Mouse (Mus musculus) lung, adult 2 months (tissue): ENCODE results near the gene Gfod1. TPM values are rescaled to one million over a fixed set of nuclear protein-coding genes. Genes with fewer than 3 reads are reported as not detected.

ENCODE experiments used
- DNase-seq: peaks from one replicate; pipeline ENCODE4 v3.0.0; 2022
- H3K4me1 ChIP-seq: fragments of 200-500 bp; 2 replicates; pipeline ENCODE4 v1.6.1; 2011; ENCODE audit warnings: low read length; ENCODE audit not compliant: control insufficient read depth, insufficient read depth
- H3K4me3 ChIP-seq: fragments of 200-500 bp; replicated peaks from 2 replicates; pipeline ENCODE3; 2011; ENCODE audit warnings: low read depth, mild to moderate bottlenecking, control low read depth, low read length; ENCODE audit errors: extremely low read depth
- CTCF ChIP-seq: fragments of 200-500 bp; IDR thresholded peaks from 2 replicates; pipeline ENCODE4 v1.5.1; 2011; ENCODE audit warnings: mild to moderate bottlenecking, low read length, control low read depth; ENCODE audit not compliant: insufficient read depth
- POLR2A ChIP-seq: fragments of 200-500 bp; IDR thresholded peaks from 2 replicates; pipeline ENCODE4 v1.6.1; 2011; ENCODE audit warnings: low read depth, mild to moderate bottlenecking, control low read depth, low read length, borderline replicate concordance; ENCODE audit errors: extremely low read depth
- WGBS: fragments of 180-500 bp; shearing (Covaris S2); methylation state at CpG from one replicate; pipeline ENCODE4 v1.1.7; 2018; 5-methylcytosine and 5-hydroxymethylcytosine counted together
- polyA plus RNA-seq: library from polyadenylated mRNA; depleted of rRNA; stranded (reverse); fragments of >200 nt; gene quantifications from 2 replicates; pipeline ENCODE4 v1.2.3, GENCODE M21; 2012

The Gfod1 gene
- polyA plus RNA-seq, 1 experiment = 12.9 TPM

GRCm38 (mm10) chr13:43267216-43267615 lies 36.8 kb downstream of the Gfod1 start:
- TF ChIP-seq POLR2A = no peak
- TF ChIP-seq CTCF = no peak
- WGBS = 94% methylated on average over 3 of the region's 3 CpGs
- Histone ChIP-seq H3K4me3 (no peak overlapping the region), H3K4me1 (peaks cover 11% of the 10 kb centered on the region; the same call in 1 of the 2 replicates)
- DNase-seq = no peak

- TF ChIP-seq CTCF = no peak
- no peak for TF ChIP-seq POLR2A
- 80% methylated on average over 10 of the region's 10 CpGs for WGBS
- Histone ChIP-seq H3K4me1 (peaks cover 11% of the 10 kb centered on the region; the same call in 1 of the 2 replicates), H3K4me3 (no peak overlapping the region)
- no peak for DNase-seq
Measured at GRCm38 (mm10) chr13:43266333-43266732, 37.6 kb downstream of the Gfod1 start.

- WGBS = 58% methylated on average over 4 of the region's 4 CpGs
- DNase-seq = no peak
- TF ChIP-seq POLR2A = no peak
- Histone ChIP-seq H3K4me1 (peaks cover 9% of the 10 kb centered on the region; the same call in 1 of the 2 replicates), H3K4me3 (no peak overlapping the region)
Measured at GRCm38 (mm10) chr13:43265116-43265515, 38.9 kb downstream of the Gfod1 start.

- H3K4me1 ChIP-seq = peaks cover 4% of the 10 kb centered on the region; the same call in 1 of the 2 replicates
- DNase-seq = no peak
- 58% methylated on average over 5 of the region's 5 CpGs for whole genome bisulfite sequencing
- TF ChIP-seq CTCF (no peak), POLR2A (no peak)
- H3K4me3 ChIP-seq = no peak overlapping the region
Measured at GRCm38 (mm10) chr13:43263646-43264045, 40.3 kb downstream of the Gfod1 start.

- H3K4me3 ChIP-seq = no peak overlapping the region
- DNase-seq = no peak
- WGBS = 62% methylated on average over 11 of the region's 11 CpGs
- H3K4me1 ChIP-seq = peaks cover 4% of the 10 kb centered on the region; the same call in 1 of the 2 replicates
- TF ChIP-seq POLR2A (no peak), CTCF (no peak)
Measured at GRCm38 (mm10) chr13:43262114-43262739, 41.7 kb downstream of the Gfod1 start.

GRCm38 (mm10) chr13:43261287-43261686 lies 42.7 kb downstream of the Gfod1 start:
- no peak for TF ChIP-seq CTCF
- TF ChIP-seq POLR2A = no peak
- WGBS = 62% methylated on average over 3 of the region's 3 CpGs
- no peak for DNase-seq
- peaks cover 4% of the 10 kb centered on the region; the same call in 1 of the 2 replicates for H3K4me1 ChIP-seq
- no peak overlapping the region for H3K4me3 ChIP-seq

- no peak overlapping the region for H3K4me3 ChIP-seq
- TF ChIP-seq POLR2A (no peak), CTCF (no peak)
- WGBS = 65% methylated on average over 6 of the region's 6 CpGs
- peaks cover 4% of the 10 kb centered on the region; the same call in 1 of the 2 replicates for H3K4me1 ChIP-seq
- no peak for DNase-seq
Measured at GRCm38 (mm10) chr13:43260731-43261130, 43.2 kb downstream of the Gfod1 start.

- no peak for TF ChIP-seq CTCF
- no peak for TF ChIP-seq POLR2A
- no peak for DNase-seq
- H3K4me3 ChIP-seq = no peak overlapping the region
- 91% methylated on average over 2 of the region's 2 CpGs for WGBS
- no peaks in the 10 kb centered on the region; the same call in 1 of the 2 replicates for H3K4me1 ChIP-seq
Measured at GRCm38 (mm10) chr13:43256447-43256846, 47.5 kb downstream of the Gfod1 start.

GRCm38 (mm10) chr13:43253526-43253925 lies 50.4 kb downstream of the Gfod1 start:
- no peak for DNase-seq
- Histone ChIP-seq H3K4me3 (no peak overlapping the region), H3K4me1 (peaks cover 2% of the 10 kb centered on the region; the same call in 1 of the 2 replicates)
- WGBS = 50% methylated on average over 5 of the region's 5 CpGs
- TF ChIP-seq CTCF (no peak), POLR2A (no peak)
